Mouse (Mus musculus): ENCODE measurements around the gene Prickle1. TPM values are rescaled to one million over a fixed set of nuclear protein-coding genes. Genes with fewer than 3 reads are reported as not detected.
A peak's percentile ranks its signal among the peaks of the same experiment; 100 is the strongest.

Gene Prickle1
- polyA plus RNA-seq, 1 experiment from 2014 or later: 5.6 TPM

GRCm38 (mm10) chr15:93568911-93569310, 26.8 kb downstream of the Prickle1 start:
- WGBS: 79% methylated on average over 3 of the region's 3 CpGs
- H3K36me3 ChIP-seq (ENCODE audit: poor library complexity, severe bottlenecking): no peaks in the 10 kb centered on the region
- no peak overlapping the region for H3K9ac ChIP-seq
- H3K27me3 ChIP-seq: no peaks in the 10 kb centered on the region
- H3K9me3 ChIP-seq (replicated peaks): no peaks in the 10 kb centered on the region
- no peak for ATAC-seq
- no peak overlapping the region for H3K27ac ChIP-seq
- H3K4me2 ChIP-seq: no peak overlapping the region
- H3K4me1 ChIP-seq: no peaks in the 10 kb centered on the region; the same call in 1 of the 2 replicates
- no peak overlapping the region for H3K4me3 ChIP-seq

GRCm38 (mm10) chr15:93567546-93568307, 28.0 kb downstream of the Prickle1 start:
- Histone ChIP-seq H3K9me3 (replicated peaks) (no peaks in the 10 kb centered on the region), H3K4me1 (no peaks in the 10 kb centered on the region; the same call in 1 of the 2 replicates), H3K4me3 (no peak overlapping the region), H3K9ac (no peak overlapping the region), H3K36me3 (ENCODE audit: poor library complexity, severe bottlenecking) (no peaks in the 10 kb centered on the region), H3K27ac (no peak overlapping the region), H3K4me2 (no peak overlapping the region), H3K27me3 (no peaks in the 10 kb centered on the region)
- ATAC-seq: peak; percentile 72; the same call in 1 of the 2 replicates
- WGBS: 71% methylated on average over 14 of the region's 14 CpGs

GRCm38 (mm10) chr15:93563491-93563890, 32.2 kb downstream of the Prickle1 start:
- ATAC-seq: no peak
- no peak overlapping the region for H3K4me2 ChIP-seq
- no peaks in the 10 kb centered on the region for H3K36me3 ChIP-seq (ENCODE audit: poor library complexity, severe bottlenecking)
- H3K4me1 ChIP-seq: peaks cover 2% of the 10 kb centered on the region; the same call in 1 of the 2 replicates
- no peak overlapping the region for H3K9ac ChIP-seq
- H3K27me3 ChIP-seq: no peaks in the 10 kb centered on the region
- no peaks in the 10 kb centered on the region for H3K9me3 ChIP-seq (replicated peaks)
- H3K27ac ChIP-seq: no peak overlapping the region
- 72% methylated on average over 5 of the region's 5 CpGs for WGBS
- H3K4me3 ChIP-seq: no peak overlapping the region

- WGBS: 93% methylated on average over 6 of the region's 6 CpGs
- no peak overlapping the region for H3K4me2 ChIP-seq
- no peak overlapping the region for H3K4me3 ChIP-seq
- H3K27ac ChIP-seq: no peak overlapping the region
- H3K9ac ChIP-seq: no peak overlapping the region
- no peaks in the 10 kb centered on the region for H3K9me3 ChIP-seq (replicated peaks)
- no peak for ATAC-seq
- no peaks in the 10 kb centered on the region for H3K27me3 ChIP-seq
- 0 out of 2 replicates have a peak, but pooled peaks cover 3% of the 10 kb centered on the region for H3K4me1 ChIP-seq
- no peaks in the 10 kb centered on the region for H3K36me3 ChIP-seq (ENCODE audit: poor library complexity, severe bottlenecking)
Observed at GRCm38 (mm10) chr15:93561540-93561939, 34.2 kb downstream of the Prickle1 start.

GRCm38 (mm10) chr15:93558421-93558820, 37.3 kb downstream of the Prickle1 start:
- Histone ChIP-seq H3K36me3 (ENCODE audit: poor library complexity, severe bottlenecking) (no peaks in the 10 kb centered on the region), H3K4me1 (0 out of 2 replicates have a peak, but pooled peaks cover 3% of the 10 kb centered on the region), H3K27ac (no peak overlapping the region), H3K4me2 (no peak overlapping the region), H3K27me3 (no peaks in the 10 kb centered on the region), H3K9me3 (replicated peaks) (no peaks in the 10 kb centered on the region), H3K4me3 (no peak overlapping the region), H3K9ac (no peak overlapping the region)
- 69% methylated on average over 12 of the region's 12 CpGs for WGBS
- peak; percentile 41; the same call in 1 of the 2 replicates for ATAC-seq

GRCm38 (mm10) chr15:93555719-93556118, 40.0 kb downstream of the Prickle1 start:
- 53% methylated on average over 8 of the region's 8 CpGs for WGBS
- no peak overlapping the region for H3K4me2 ChIP-seq
- no peak overlapping the region for H3K27ac ChIP-seq
- no peak for ATAC-seq
- no peak overlapping the region for H3K4me3 ChIP-seq
- 0 out of 2 replicates have a peak, but pooled peaks cover 7% of the 10 kb centered on the region for H3K4me1 ChIP-seq
- H3K9ac ChIP-seq: no peak overlapping the region
- H3K27me3 ChIP-seq: no peaks in the 10 kb centered on the region
- no peaks in the 10 kb centered on the region for H3K36me3 ChIP-seq (ENCODE audit: poor library complexity, severe bottlenecking)
- no peaks in the 10 kb centered on the region for H3K9me3 ChIP-seq (replicated peaks)

- no peak for ATAC-seq
- 88% methylated on average over 12 of the region's 12 CpGs for WGBS
- Histone ChIP-seq H3K4me2 (no peak overlapping the region), H3K9ac (no peak overlapping the region), H3K27me3 (no peaks in the 10 kb centered on the region), H3K27ac (no peak overlapping the region), H3K4me3 (no peak overlapping the region), H3K36me3 (ENCODE audit: poor library complexity, severe bottlenecking) (no peaks in the 10 kb centered on the region), H3K9me3 (replicated peaks) (no peaks in the 10 kb centered on the region), H3K4me1 (0 out of 2 replicates have a peak, but pooled peaks cover 7% of the 10 kb centered on the region)
Observed at GRCm38 (mm10) chr15:93554203-93554851, 41.4 kb downstream of the Prickle1 start.

- Histone ChIP-seq H3K9ac (no peak overlapping the region), H3K27ac (no peak overlapping the region), H3K36me3 (ENCODE audit: poor library complexity, severe bottlenecking) (no peaks in the 10 kb centered on the region), H3K27me3 (no peaks in the 10 kb centered on the region), H3K4me1 (0 out of 2 replicates have a peak, but pooled peaks cover 4% of the 10 kb centered on the region), H3K4me3 (no peak overlapping the region), H3K4me2 (peak overlapping the region; percentile 34), H3K9me3 (replicated peaks) (no peaks in the 10 kb centered on the region)
- 1% methylated on average over 9 of the region's 9 CpGs for WGBS
- ATAC-seq: peak; percentile 68
Observed at GRCm38 (mm10) chr15:93552169-93552568, 43.5 kb downstream of the Prickle1 start.

GRCm38 (mm10) chr15:93548297-93548696, 47.4 kb downstream of the Prickle1 start:
- H3K4me2 ChIP-seq: no peak overlapping the region
- no peaks in the 10 kb centered on the region for H3K9me3 ChIP-seq (replicated peaks)
- 84% methylated on average over 9 of the region's 9 CpGs for WGBS
- H3K9ac ChIP-seq: no peak overlapping the region
- 0 out of 2 replicates have a peak, but pooled peaks cover 4% of the 10 kb centered on the region for H3K4me1 ChIP-seq
- H3K27me3 ChIP-seq: no peaks in the 10 kb centered on the region
- H3K36me3 ChIP-seq (ENCODE audit: poor library complexity, severe bottlenecking): no peaks in the 10 kb centered on the region
- no peak overlapping the region for H3K4me3 ChIP-seq
- no peak for ATAC-seq
- no peak overlapping the region for H3K27ac ChIP-seq

GRCm38 (mm10) chr15:93539415-93539814, 56.3 kb downstream of the Prickle1 start:
- Histone ChIP-seq H3K4me1 (0 out of 2 replicates have a peak, but pooled peaks cover 3% of the 10 kb centered on the region), H3K9ac (no peak overlapping the region), H3K27ac (no peak overlapping the region), H3K36me3 (ENCODE audit: poor library complexity, severe bottlenecking) (no peaks in the 10 kb centered on the region), H3K4me2 (no peak overlapping the region), H3K9me3 (replicated peaks) (no peaks in the 10 kb centered on the region), H3K4me3 (no peak overlapping the region), H3K27me3 (no peaks in the 10 kb centered on the region)
- no peak for ATAC-seq
- 71% methylated on average over 3 of the region's 3 CpGs for WGBS

- no peak overlapping the region for H3K9ac ChIP-seq
- H3K36me3 ChIP-seq (ENCODE audit: poor library complexity, severe bottlenecking): no peaks in the 10 kb centered on the region
- H3K4me1 ChIP-seq: 0 out of 2 replicates have a peak, but pooled peaks cover 3% of the 10 kb centered on the region
- no peaks in the 10 kb centered on the region for H3K9me3 ChIP-seq (replicated peaks)
- no peak for ATAC-seq
- no peaks in the 10 kb centered on the region for H3K27me3 ChIP-seq
- H3K4me2 ChIP-seq: no peak overlapping the region
- 80% methylated on average over 21 of the region's 21 CpGs for WGBS
- no peak overlapping the region for H3K27ac ChIP-seq
- H3K4me3 ChIP-seq: no peak overlapping the region
Observed at GRCm38 (mm10) chr15:93538551-93539205, 57.0 kb downstream of the Prickle1 start.

GRCm38 (mm10) chr15:93537745-93538144, 57.9 kb downstream of the Prickle1 start:
- H3K4me1 ChIP-seq: 0 out of 2 replicates have a peak, but pooled peaks cover 3% of the 10 kb centered on the region
- H3K4me2 ChIP-seq: no peak overlapping the region
- H3K36me3 ChIP-seq (ENCODE audit: poor library complexity, severe bottlenecking): no peaks in the 10 kb centered on the region
- no peak overlapping the region for H3K9ac ChIP-seq
- H3K4me3 ChIP-seq: no peak overlapping the region
- WGBS: 82% methylated on average over 7 of the region's 7 CpGs
- ATAC-seq: no peak
- no peaks in the 10 kb centered on the region for H3K27me3 ChIP-seq
- no peaks in the 10 kb centered on the region for H3K9me3 ChIP-seq (replicated peaks)
- H3K27ac ChIP-seq: no peak overlapping the region

Data from forebrain, embryonic 13.5 days (tissue).